Mouse (Mus musculus): ENCODE results near the gene Gbp6. TPM values are rescaled to one million over a fixed set of nuclear protein-coding genes. Genes with fewer than 3 reads are reported as not detected.

Gbp6 gene
- under 1 TPM; 0.35 to 0.42 TPM for total RNA-seq (2023)

GRCm38 (mm10) chr5:105293226-105294165 is at the start of gene Gbp6, which contains the start of gene Gm43302:
Gbp6 (minus strand) TSS chr5:105293698.
Gm43302 (minus strand) TSS chr5:105293695.

GRCm38 (mm10) chr5:105239483-105240047 is 53.9 kb downstream of the Gbp6 start, which contains the start of gene Gbp10:
Gbp10 (minus strand) TSS chr5:105239533.

Other genes with a start within 250 kb of the Gbp6 start
- gene Gbp9, start 154.2 kb downstream of the Gbp6 start, total RNA-seq (2023), result 10 to 100 TPM in 1 of 2 experiments, 1 to 10 TPM in 1; 8.6 to 10.5 TPM
- gene Gbp8, start 154.2 kb downstream of the Gbp6 start, total RNA-seq (2023), result 1 to 10 TPM; 1.0 to 1.7 TPM
- gene Gbp4, start 154.1 kb downstream of the Gbp6 start, total RNA-seq (2023), result 1 to 10 TPM; 3.2 to 4.5 TPM
- not detected for gene Gbp10, start 54.2 kb downstream of the Gbp6 start, total RNA-seq (2023)
- gene Gm43302, start within 50 bp of the Gbp6 start, total RNA-seq (2023), result not detected
- gene Lrrc8b, start 122.1 kb upstream of the Gbp6 start, total RNA-seq (2023), result 1 to 10 TPM; 8.0 to 9.0 TPM
- 10 to 100 TPM; 36.9 to 42.6 TPM for gene Lrrc8c, start 225.7 kb upstream of the Gbp6 start, total RNA-seq (2023)